Mouse (Mus musculus) heart, postnatal 14 days (tissue): ENCODE data around the gene Cdk20. TPM values are rescaled to one million over a fixed set of nuclear protein-coding genes. Genes with fewer than 3 reads are reported as not detected.
A peak's percentile ranks its signal among the peaks of the same experiment; 100 is the strongest.
"Not testable (repeated sequence)": the region's sequence is repeated elsewhere in the genome, so short reads cannot be mapped to it uniquely, and the experiment has no call there.

Experiments used
- DNase-seq, 2 experiments: peaks; one replicate each; pipeline ENCODE4 v3.0.0; 2021 to 2022
- intact Hi-C: fragments of 180-260 bp; cut with DNase I; formaldehyde crosslinking; loops from one replicate; pipeline ENCODE4 v1.15.1; 2025
- total RNA-seq, 2 experiments: library from RNA; stranded (reverse); gene quantifications; 2 replicates each; pipeline ENCODE4 v1.2.3; 2021

Cdk20 gene
- total RNA-seq, 2 experiments from 2014 or later, result 3.4 to 5.0 TPM

GRCm38 (mm10) chr13:64421386-64421785 lies 10.7 kb upstream of the Cdk20 start:
- intact Hi-C loops, result no loop called here
- DNase-seq, result no peak

GRCm38 (mm10) chr13:64421952-64422606 lies 10.0 kb upstream of the Cdk20 start:
- no peak for DNase-seq
- intact Hi-C loops, result no loop called here

GRCm38 (mm10) chr13:64422607-64422957 lies 9.5 kb upstream of the Cdk20 start:
- intact Hi-C loops, result no loop called here
- DNase-seq, result no peak

- intact Hi-C loops, result no loop called here
- DNase-seq, result no peak
Observed at GRCm38 (mm10) chr13:64424347-64424746, 7.8 kb upstream of the Cdk20 start.

- intact Hi-C loops, result no loop called here
Observed at GRCm38 (mm10) chr13:64425280-64425679, 6.8 kb upstream of the Cdk20 start.

GRCm38 (mm10) chr13:64429328-64429727 lies 2.8 kb upstream of the Cdk20 start:
- no peak for DNase-seq
- intact Hi-C loops, result no loop called here

More at GRCm38 (mm10) chr13:64425280-64425679, 6.8 kb upstream of the Cdk20 start:
- no peak for DNase-seq

GRCm38 (mm10) chr13:64437801-64438200 lies 5.7 kb downstream of the Cdk20 start:
- DNase-seq, result no peak
- intact Hi-C loops, result loop anchor here (5.0 to 10.0 kb wide), 2 partner anchors 190 to 253 kb away; no protein-coding TSS in a partner anchor

GRCm38 (mm10) chr13:64438863-64439452 lies 6.8 kb downstream of the Cdk20 start:
- peak; percentile 72 to 85 for DNase-seq
- intact Hi-C loops, result loop anchor here (1.0 to 10.0 kb wide), 3 partner anchors 124 to 254 kb away; no protein-coding TSS in a partner anchor

GRCm38 (mm10) chr13:64439471-64439870 lies 7.4 kb downstream of the Cdk20 start:
- intact Hi-C loops, result loop anchor here (1.0 to 10.0 kb wide), 3 partner anchors 124 to 255 kb away; no protein-coding TSS in a partner anchor
- no peak for DNase-seq

- intact Hi-C loops, result loop anchor here (10.0 kb wide), 3 partner anchors 674 to 864 kb away; partner anchors contain the start of gene Mfsd14b
- no peak for DNase-seq
Observed at GRCm38 (mm10) chr13:64440592-64440991, 8.5 kb downstream of the Cdk20 start.

- DNase-seq, result peak in 1 of 2 experiments; percentile 51
- intact Hi-C loops, result loop anchor here (10.0 kb wide), 3 partner anchors 671 to 861 kb away; partner anchors contain the start of gene Mfsd14b
Observed at GRCm38 (mm10) chr13:64443263-64443894, 11.3 kb downstream of the Cdk20 start.

- DNase-seq, result no peak
- intact Hi-C loops, result loop anchor here (10.0 kb wide), 3 partner anchors 669 to 859 kb away; partner anchors contain the start of gene Mfsd14b
Observed at GRCm38 (mm10) chr13:64445254-64445920, 13.3 kb downstream of the Cdk20 start.

- intact Hi-C loops, result loop anchor here (10.0 kb wide), 3 partner anchors 667 to 857 kb away; partner anchors contain the start of gene Mfsd14b
- DNase-seq, result peak in 1 of 2 experiments; percentile 40
Observed at GRCm38 (mm10) chr13:64447947-64448346, 15.8 kb downstream of the Cdk20 start.

- no peak for DNase-seq
- intact Hi-C loops, result loop anchor here (10.0 kb wide), 3 partner anchors 666 to 856 kb away; partner anchors contain the start of gene Mfsd14b
Observed at GRCm38 (mm10) chr13:64448729-64449128, 16.6 kb downstream of the Cdk20 start.

GRCm38 (mm10) chr13:64450001-64450794 lies 18.1 kb downstream of the Cdk20 start:
- no peak for DNase-seq
- intact Hi-C loops, result no loop called here

GRCm38 (mm10) chr13:64457225-64457978 lies 25.3 kb downstream of the Cdk20 start:
- intact Hi-C loops, DNase-seq: not testable (repeated sequence)

GRCm38 (mm10) chr13:64458181-64458580 lies 26.1 kb downstream of the Cdk20 start:
- DNase-seq, result no peak

GRCm38 (mm10) chr13:64462581-64462980 lies 30.5 kb downstream of the Cdk20 start:
- intact Hi-C loops, result no loop called here
- no peak for DNase-seq

More at GRCm38 (mm10) chr13:64458181-64458580, 26.1 kb downstream of the Cdk20 start:
- intact Hi-C loops, result no loop called here

GRCm38 (mm10) chr13:64465166-64465565 lies 33.1 kb downstream of the Cdk20 start:
- intact Hi-C loops, result no loop called here
- peak in 1 of 2 experiments; percentile 14 for DNase-seq
